Mouse (Mus musculus) bone marrow macrophage, adult 2 months (primary cell): Measurements from ENCODE around the gene Gse1. TPM values are rescaled to one million over a fixed set of nuclear protein-coding genes. Genes with fewer than 3 reads are reported as not detected.
A peak's percentile ranks its signal among the peaks of the same experiment; 100 is the strongest.

Experiments used
- H3K27ac ChIP-seq: 2 replicates; pipeline ENCODE4 v1.5.1; 2012; ENCODE audit warnings: low read depth, low read length; ENCODE audit not compliant: insufficient read depth
- H3K4me1 ChIP-seq: 2 replicates; pipeline ENCODE4 v1.6.1; 2012; ENCODE audit warnings: low read length; ENCODE audit not compliant: control insufficient read depth, insufficient read depth
- H3K4me3 ChIP-seq: 2 replicates; pipeline ENCODE4 v1.5.1; 2012; ENCODE audit warnings: mild to moderate bottlenecking, low read length, moderate library complexity; ENCODE audit not compliant: insufficient read depth
- CTCF ChIP-seq: IDR thresholded peaks from 2 replicates; pipeline ENCODE4 v1.5.1; 2012; ENCODE audit warnings: low read depth, mild to moderate bottlenecking, low read length, moderate library complexity
- POLR2A ChIP-seq: IDR thresholded peaks from 2 replicates; pipeline ENCODE4 v1.6.1; 2012; ENCODE audit warnings: mild to moderate bottlenecking, low read depth, low read length, borderline replicate concordance
- polyA plus RNA-seq: library from polyadenylated mRNA; stranded (reverse); fragments of >200 nt; gene quantifications from 2 replicates; pipeline ENCODE4 v1.2.4, GENCODE M21; 2012; ENCODE audit not compliant: missing spikeins, insufficient read depth, insufficient read length

Gene Gse1
- polyA plus RNA-seq, 1 experiment: 15.1 TPM

DNA sequence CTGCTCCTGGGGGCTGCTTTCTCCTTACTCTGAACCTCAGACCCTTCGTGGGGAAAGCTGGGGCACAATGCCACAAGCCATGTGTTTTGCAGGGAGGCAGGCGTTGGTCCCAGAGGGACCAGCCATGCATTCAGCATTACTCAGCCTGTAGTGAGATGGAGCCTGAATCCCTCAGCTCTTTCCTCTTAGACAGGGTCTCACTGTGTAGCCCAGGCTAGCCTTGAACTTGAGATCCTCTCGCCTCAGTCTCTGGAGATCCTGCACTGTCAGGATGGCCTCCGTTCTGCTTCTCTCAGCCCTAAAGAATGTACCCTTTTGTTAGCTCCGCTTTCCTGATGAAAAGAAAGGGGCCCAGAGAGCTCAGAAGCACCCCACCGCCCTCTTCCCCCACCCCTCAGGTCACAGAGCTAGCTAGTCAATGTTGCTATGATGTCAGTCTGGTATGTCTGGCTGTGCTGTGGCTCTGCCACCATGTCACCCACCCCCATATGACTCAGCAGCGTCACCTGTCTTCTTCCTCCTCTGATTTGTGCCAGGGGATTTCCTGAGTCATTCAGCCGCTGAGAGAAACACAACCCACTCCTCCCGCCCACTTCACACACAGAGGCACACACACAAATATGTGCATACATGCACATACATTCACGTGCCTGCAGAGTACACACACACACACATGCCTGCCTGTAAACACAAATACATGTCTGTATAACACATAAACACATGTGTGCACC lies 2.7 kb upstream of the Gse1 start:
- H3K4me1 ChIP-seq: peaks cover 33% of the 10 kb centered on the region
- H3K27ac ChIP-seq: 0 out of 2 replicates have a peak overlapping the region, but pooled peaks have one; percentile 4
- H3K4me3 ChIP-seq: no peak overlapping the region
- TF ChIP-seq POLR2A (no peak), CTCF (no peak)

- no peak overlapping the region for H3K4me3 ChIP-seq
- TF ChIP-seq CTCF (no peak), POLR2A (no peak)
- no peak overlapping the region for H3K27ac ChIP-seq
- H3K4me1 ChIP-seq: peaks cover 33% of the 10 kb centered on the region
These were observed 1.3 kb upstream of the Gse1 start for GRCm38 (mm10) chr8:120226700-120227577.

GRCm38 (mm10) chr8:120227578-120227876 lies 729 bp upstream of the Gse1 start:
- H3K4me1 ChIP-seq: peaks cover 33% of the 10 kb centered on the region
- TF ChIP-seq CTCF: no peak
- TF ChIP-seq POLR2A: no peak
- H3K27ac ChIP-seq: no peak overlapping the region
- no peak overlapping the region for H3K4me3 ChIP-seq

DNA sequence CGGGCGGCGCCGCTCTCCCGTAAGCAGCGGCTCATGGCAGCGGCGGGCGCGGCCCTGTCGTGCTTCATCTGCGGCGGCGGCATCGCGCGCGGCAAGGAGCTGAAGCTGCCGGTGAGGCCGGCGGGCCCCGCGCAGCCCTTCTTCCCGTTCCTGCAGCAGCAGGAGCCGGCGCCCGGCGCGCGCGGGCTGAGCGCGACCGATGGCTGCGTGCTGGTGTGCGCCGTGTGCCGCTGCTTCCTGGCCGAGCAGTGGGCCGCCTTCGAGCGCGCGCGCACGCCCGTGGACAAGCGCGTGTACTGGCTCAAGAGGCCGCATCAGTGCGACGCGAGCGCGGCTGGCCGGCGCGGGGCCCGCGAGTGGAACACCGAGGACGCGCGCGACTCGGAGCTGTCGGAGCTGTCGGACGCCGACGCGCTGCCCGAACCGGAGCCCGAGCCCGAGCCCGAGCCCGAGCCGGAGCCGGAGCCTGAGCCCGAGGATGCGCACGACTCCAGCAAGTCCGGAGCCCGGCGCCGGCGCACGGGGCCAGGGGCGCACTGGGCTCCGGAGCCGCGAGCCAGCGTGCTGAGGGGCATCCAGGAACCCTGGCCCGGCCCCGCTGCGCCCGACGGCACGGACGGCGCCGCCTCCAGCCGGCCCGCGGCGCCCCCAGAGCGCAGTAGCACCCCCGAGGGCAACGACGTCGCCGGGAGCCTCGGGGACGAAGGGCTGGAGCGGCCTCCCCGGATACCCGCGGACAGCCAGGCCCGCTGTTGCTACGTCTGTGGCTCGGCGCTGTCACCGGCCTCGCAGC lies 721 bp downstream of the Gse1 start:
- peaks cover 33% of the 10 kb centered on the region for H3K4me1 ChIP-seq
- TF ChIP-seq POLR2A: no peak
- H3K4me3 ChIP-seq: peak overlapping the region; percentile 65
- H3K27ac ChIP-seq: no peak overlapping the region

DNA sequence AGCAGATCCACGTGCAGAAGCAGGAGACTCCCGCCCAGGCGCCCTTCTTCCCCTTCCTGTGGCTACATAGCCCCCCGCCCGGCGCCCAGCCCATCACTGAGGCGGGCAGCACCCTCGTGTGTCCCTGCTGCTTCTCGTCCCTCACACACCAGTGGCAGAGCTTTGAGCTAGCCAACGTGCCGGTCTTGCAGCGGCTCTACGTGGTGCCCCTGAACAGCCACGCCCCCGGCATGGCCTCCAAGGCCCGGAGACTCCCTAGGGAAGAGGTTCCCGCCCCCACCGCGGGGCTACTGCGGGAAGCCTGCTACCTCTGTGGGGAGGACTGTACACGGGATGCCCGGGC lies 1.3 kb downstream of the Gse1 start:
- TF ChIP-seq CTCF (no peak), POLR2A (no peak)
- Histone ChIP-seq H3K27ac (no peak overlapping the region), H3K4me1 (peaks cover 31% of the 10 kb centered on the region), H3K4me3 (peak overlapping the region; percentile 65)

GRCm38 (mm10) chr8:120230081-120230480 lies 1.8 kb downstream of the Gse1 start:
- H3K27ac ChIP-seq: no peak overlapping the region
- TF ChIP-seq CTCF: no peak
- no peak for TF ChIP-seq POLR2A
- peaks cover 27% of the 10 kb centered on the region for H3K4me1 ChIP-seq
- H3K4me3 ChIP-seq: no peak overlapping the region

DNA sequence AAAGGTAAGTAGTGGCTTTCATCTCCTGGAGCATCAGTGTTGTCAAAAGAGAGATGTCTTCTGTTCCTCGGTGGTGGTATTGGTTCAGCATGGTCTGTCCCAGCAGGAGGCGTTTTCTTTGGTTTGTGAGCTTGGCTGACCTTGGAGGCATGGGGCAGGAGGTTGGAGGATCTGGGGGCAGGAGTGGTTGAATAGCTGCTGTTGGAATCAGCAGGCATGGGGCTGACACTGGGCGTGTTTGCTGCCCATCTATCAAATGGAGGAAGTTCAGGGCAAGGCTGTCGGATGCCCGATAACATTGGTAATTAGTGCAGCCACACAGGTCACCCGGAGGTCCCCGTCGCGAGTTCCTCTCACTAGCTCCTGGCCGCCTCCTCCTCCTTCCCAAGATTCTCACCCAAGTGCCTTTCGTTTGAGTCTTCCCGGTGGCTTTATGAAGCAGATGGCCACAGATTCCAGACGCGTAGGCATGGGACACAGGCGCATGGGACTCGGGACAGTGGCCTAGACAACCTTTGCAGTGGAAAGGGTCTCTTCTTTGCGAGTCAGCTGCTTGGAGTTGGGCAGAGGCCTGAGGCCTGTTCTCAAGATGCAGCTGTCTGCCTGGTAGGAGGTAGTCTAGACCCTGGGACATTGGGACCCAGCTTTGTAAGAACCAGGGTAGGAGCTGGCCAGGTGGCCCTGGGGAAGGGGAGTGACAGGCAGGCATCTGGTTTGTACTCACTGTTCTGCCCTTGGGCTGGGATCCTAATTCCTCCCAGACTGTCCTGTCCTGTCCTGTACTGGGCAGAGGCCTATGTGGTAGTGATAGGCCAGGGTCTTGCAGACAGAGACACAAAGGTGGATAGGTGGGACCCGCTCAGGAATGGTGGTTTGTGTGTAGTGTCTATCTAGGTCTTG lies 2.7 kb downstream of the Gse1 start:
- Histone ChIP-seq H3K27ac (no peak overlapping the region), H3K4me3 (no peak overlapping the region), H3K4me1 (peaks cover 18% of the 10 kb centered on the region)
- TF ChIP-seq POLR2A: no peak
- TF ChIP-seq CTCF: no peak

- no peak for TF ChIP-seq CTCF
- TF ChIP-seq POLR2A: no peak
- Histone ChIP-seq H3K4me1 (peaks cover 13% of the 10 kb centered on the region), H3K27ac (no peak overlapping the region), H3K4me3 (no peak overlapping the region)
These were observed 3.6 kb downstream of the Gse1 start for GRCm38 (mm10) chr8:120231870-120232269.

- no peak for TF ChIP-seq POLR2A
- no peak for TF ChIP-seq CTCF
- no peak overlapping the region for H3K27ac ChIP-seq
- H3K4me1 ChIP-seq: peaks cover 9% of the 10 kb centered on the region
- no peak overlapping the region for H3K4me3 ChIP-seq
These were observed 4.1 kb downstream of the Gse1 start for GRCm38 (mm10) chr8:120232398-120232797.
